Mouse (Mus musculus): ENCODE measurements around the gene Fig4. TPM values are rescaled to one million over a fixed set of nuclear protein-coding genes. Genes with fewer than 3 reads are reported as not detected.

The Fig4 gene
- polyA plus RNA-seq, 1 experiment, result 17.1 TPM

- Histone ChIP-seq H3K27me3 (ENCODE audit: control insufficient read depth, insufficient read depth, low read length) (no peaks in the 10 kb centered on the region), H3K36me3 (ENCODE audit: control insufficient read depth, insufficient read depth, low read length) (no peaks in the 10 kb centered on the region), H3K4me3 (ENCODE audit: control insufficient read depth, insufficient read depth, low read length) (peak within 1 kb of the TSS; percentile 60), H3K27ac (ENCODE audit: control insufficient read depth, insufficient read depth, low read length) (peak within 1 kb of the TSS; percentile 59), H3K4me1 (replicated peaks; ENCODE audit: control insufficient read depth, insufficient read depth, low read length) (no peaks in the 10 kb centered on the region)
- WGBS, result under 1% methylated on average over 25 of the region's 25 CpGs
- peak; percentile 88 for DNase-seq
- no peak for TF ChIP-seq CTCF (IDR thresholded peaks at IDR 0.05; ENCODE audit: borderline replicate concordance, control insufficient read depth, extremely low read depth, insufficient read depth, low read length, poor library complexity)
- no peak for TF ChIP-seq POLR2A (IDR thresholded peaks at IDR 0.05; ENCODE audit: control insufficient read depth, extremely low read depth, insufficient read depth, low read length, poor library complexity)
These were observed 782 bp upstream of the Fig4 start, which contains the start of gene Ak9 for GRCm38 (mm10) chr10:41303639-41304444. TSS of gene Ak9 (plus strand) at chr10:41303980.

GRCm38 (mm10) chr10:41300161-41300560 is 2.9 kb downstream of the Fig4 start:
- WGBS, result 84% methylated on average over 1 of the region's 1 CpGs
- Histone ChIP-seq H3K36me3 (ENCODE audit: control insufficient read depth, insufficient read depth, low read length) (no peaks in the 10 kb centered on the region), H3K4me1 (replicated peaks; ENCODE audit: control insufficient read depth, insufficient read depth, low read length) (no peaks in the 10 kb centered on the region), H3K27ac (ENCODE audit: control insufficient read depth, insufficient read depth, low read length) (no peak overlapping the region), H3K4me3 (ENCODE audit: control insufficient read depth, insufficient read depth, low read length) (no peak overlapping the region), H3K27me3 (ENCODE audit: control insufficient read depth, insufficient read depth, low read length) (no peaks in the 10 kb centered on the region)
- DNase-seq, result no peak
- TF ChIP-seq CTCF (IDR thresholded peaks at IDR 0.05; ENCODE audit: borderline replicate concordance, control insufficient read depth, extremely low read depth, insufficient read depth, low read length, poor library complexity) (no peak), POLR2A (IDR thresholded peaks at IDR 0.05; ENCODE audit: control insufficient read depth, extremely low read depth, insufficient read depth, low read length, poor library complexity) (no peak)

GRCm38 (mm10) chr10:41295145-41295544 is 7.9 kb downstream of the Fig4 start:
- no peaks in the 10 kb centered on the region for H3K27me3 ChIP-seq (ENCODE audit: control insufficient read depth, insufficient read depth, low read length)
- no peak for TF ChIP-seq CTCF (IDR thresholded peaks at IDR 0.05; ENCODE audit: borderline replicate concordance, control insufficient read depth, extremely low read depth, insufficient read depth, low read length, poor library complexity)
- no peak overlapping the region for H3K4me3 ChIP-seq (ENCODE audit: control insufficient read depth, insufficient read depth, low read length)
- 82% methylated on average over 7 of the region's 7 CpGs for WGBS
- DNase-seq, result no peak
- no peaks in the 10 kb centered on the region for H3K36me3 ChIP-seq (ENCODE audit: control insufficient read depth, insufficient read depth, low read length)
- no peaks in the 10 kb centered on the region for H3K4me1 ChIP-seq (replicated peaks; ENCODE audit: control insufficient read depth, insufficient read depth, low read length)
- no peak overlapping the region for H3K27ac ChIP-seq (ENCODE audit: control insufficient read depth, insufficient read depth, low read length)

GRCm38 (mm10) chr10:41294734-41295133 is 8.3 kb downstream of the Fig4 start:
- TF ChIP-seq POLR2A (IDR thresholded peaks at IDR 0.05; ENCODE audit: control insufficient read depth, extremely low read depth, insufficient read depth, low read length, poor library complexity) (no peak), CTCF (IDR thresholded peaks at IDR 0.05; ENCODE audit: borderline replicate concordance, control insufficient read depth, extremely low read depth, insufficient read depth, low read length, poor library complexity) (no peak)
- no peak overlapping the region for H3K4me3 ChIP-seq (ENCODE audit: control insufficient read depth, insufficient read depth, low read length)
- H3K27ac ChIP-seq (ENCODE audit: control insufficient read depth, insufficient read depth, low read length), result no peak overlapping the region
- H3K36me3 ChIP-seq (ENCODE audit: control insufficient read depth, insufficient read depth, low read length), result no peaks in the 10 kb centered on the region
- WGBS, result 94% methylated on average over 11 of the region's 11 CpGs
- no peaks in the 10 kb centered on the region for H3K27me3 ChIP-seq (ENCODE audit: control insufficient read depth, insufficient read depth, low read length)
- H3K4me1 ChIP-seq (replicated peaks; ENCODE audit: control insufficient read depth, insufficient read depth, low read length), result no peaks in the 10 kb centered on the region
- DNase-seq, result no peak

GRCm38 (mm10) chr10:41293019-41293418 is 10.0 kb downstream of the Fig4 start:
- 76% methylated on average over 7 of the region's 7 CpGs for WGBS
- no peak overlapping the region for H3K4me3 ChIP-seq (ENCODE audit: control insufficient read depth, insufficient read depth, low read length)
- no peak overlapping the region for H3K27ac ChIP-seq (ENCODE audit: control insufficient read depth, insufficient read depth, low read length)

GRCm38 (mm10) chr10:41291021-41291420 is 12.0 kb downstream of the Fig4 start:
- Histone ChIP-seq H3K36me3 (ENCODE audit: control insufficient read depth, insufficient read depth, low read length) (no peaks in the 10 kb centered on the region), H3K27me3 (ENCODE audit: control insufficient read depth, insufficient read depth, low read length) (no peaks in the 10 kb centered on the region), H3K4me3 (ENCODE audit: control insufficient read depth, insufficient read depth, low read length) (no peak overlapping the region), H3K4me1 (replicated peaks; ENCODE audit: control insufficient read depth, insufficient read depth, low read length) (peaks cover 3% of the 10 kb centered on the region; the same call in 1 of the 2 replicates), H3K27ac (ENCODE audit: control insufficient read depth, insufficient read depth, low read length) (no peak overlapping the region)
- DNase-seq, result no peak
- 89% methylated on average over 2 of the region's 2 CpGs for WGBS
- no peak for TF ChIP-seq CTCF (IDR thresholded peaks at IDR 0.05; ENCODE audit: borderline replicate concordance, control insufficient read depth, extremely low read depth, insufficient read depth, low read length, poor library complexity)
- no peak for TF ChIP-seq POLR2A (IDR thresholded peaks at IDR 0.05; ENCODE audit: control insufficient read depth, extremely low read depth, insufficient read depth, low read length, poor library complexity)

More at GRCm38 (mm10) chr10:41293019-41293418, 10.0 kb downstream of the Fig4 start:
- H3K27me3 ChIP-seq (ENCODE audit: control insufficient read depth, insufficient read depth, low read length), result no peaks in the 10 kb centered on the region
- no peak for DNase-seq
- no peaks in the 10 kb centered on the region for H3K36me3 ChIP-seq (ENCODE audit: control insufficient read depth, insufficient read depth, low read length)
- TF ChIP-seq CTCF (IDR thresholded peaks at IDR 0.05; ENCODE audit: borderline replicate concordance, control insufficient read depth, extremely low read depth, insufficient read depth, low read length, poor library complexity), result no peak
- peaks cover 3% of the 10 kb centered on the region; the same call in 1 of the 2 replicates for H3K4me1 ChIP-seq (replicated peaks; ENCODE audit: control insufficient read depth, insufficient read depth, low read length)
